Mouse (Mus musculus) bone marrow macrophage, adult 2 months (primary cell): ENCODE results near the gene Nanos3. TPM values are rescaled to one million over a fixed set of nuclear protein-coding genes. Genes with fewer than 3 reads are reported as not detected.

ENCODE experiments used
- H3K27ac ChIP-seq: 2 replicates; pipeline ENCODE4 v1.5.1; 2012; ENCODE audit warnings: low read depth, low read length; ENCODE audit not compliant: insufficient read depth
- H3K4me1 ChIP-seq: 2 replicates; pipeline ENCODE4 v1.6.1; 2012; ENCODE audit warnings: low read length; ENCODE audit not compliant: control insufficient read depth, insufficient read depth
- H3K4me3 ChIP-seq: 2 replicates; pipeline ENCODE4 v1.5.1; 2012; ENCODE audit warnings: mild to moderate bottlenecking, low read length, moderate library complexity; ENCODE audit not compliant: insufficient read depth
- CTCF ChIP-seq: IDR thresholded peaks from 2 replicates; pipeline ENCODE4 v1.5.1; 2012; ENCODE audit warnings: low read depth, mild to moderate bottlenecking, low read length, moderate library complexity
- POLR2A ChIP-seq: IDR thresholded peaks from 2 replicates; pipeline ENCODE4 v1.6.1; 2012; ENCODE audit warnings: mild to moderate bottlenecking, low read depth, low read length, borderline replicate concordance
- polyA plus RNA-seq: library from polyadenylated mRNA; stranded (reverse); fragments of >200 nt; gene quantifications from 2 replicates; pipeline ENCODE4 v1.2.4, GENCODE M21; 2012; ENCODE audit not compliant: missing spikeins, insufficient read depth, insufficient read length

The Nanos3 gene
- polyA plus RNA-seq, 1 experiment: not detected

GRCm38 (mm10) chr8:84211202-84211601, 26.2 kb upstream of the Nanos3 start:
- peaks cover 20% of the 10 kb centered on the region for H3K4me1 ChIP-seq
- TF ChIP-seq POLR2A (no peak), CTCF (no peak)
- no peak overlapping the region for H3K27ac ChIP-seq
- no peak overlapping the region for H3K4me3 ChIP-seq

- H3K27ac ChIP-seq: no peak overlapping the region
- H3K4me1 ChIP-seq: peaks cover 29% of the 10 kb centered on the region
- TF ChIP-seq POLR2A (no peak), CTCF (peak; percentile 91)
- no peak overlapping the region for H3K4me3 ChIP-seq
Observed at GRCm38 (mm10) chr8:84210167-84210791, 25.3 kb upstream of the Nanos3 start.

- TF ChIP-seq POLR2A: no peak
- TF ChIP-seq CTCF: no peak
- Histone ChIP-seq H3K4me1 (peaks cover 36% of the 10 kb centered on the region), H3K4me3 (peak overlapping the region; percentile 43), H3K27ac (peak overlapping the region; percentile 86)
Observed at GRCm38 (mm10) chr8:84208381-84209380, 23.7 kb upstream of the Nanos3 start.

GRCm38 (mm10) chr8:84207811-84208210, 22.8 kb upstream of the Nanos3 start:
- peak overlapping the region; percentile 43 for H3K4me3 ChIP-seq
- peak overlapping the region; percentile 86 for H3K27ac ChIP-seq
- H3K4me1 ChIP-seq: peaks cover 36% of the 10 kb centered on the region
- no peak for TF ChIP-seq CTCF
- no peak for TF ChIP-seq POLR2A

GRCm38 (mm10) chr8:84206666-84207065, 21.6 kb upstream of the Nanos3 start:
- Histone ChIP-seq H3K4me1 (peaks cover 36% of the 10 kb centered on the region), H3K4me3 (no peak overlapping the region), H3K27ac (peak overlapping the region; percentile 73)
- TF ChIP-seq POLR2A: no peak
- TF ChIP-seq CTCF: no peak

- Histone ChIP-seq H3K4me1 (peaks cover 39% of the 10 kb centered on the region), H3K27ac (peak overlapping the region; percentile 98), H3K4me3 (no peak overlapping the region)
- no peak for TF ChIP-seq POLR2A
- TF ChIP-seq CTCF: no peak
Observed at GRCm38 (mm10) chr8:84205073-84205472, 20.1 kb upstream of the Nanos3 start.

- Histone ChIP-seq H3K4me1 (peaks cover 45% of the 10 kb centered on the region), H3K27ac (peak overlapping the region; percentile 98), H3K4me3 (peak overlapping the region; percentile 94)
- no peak for TF ChIP-seq POLR2A
- no peak for TF ChIP-seq CTCF
Observed at GRCm38 (mm10) chr8:84203975-84204772, 19.2 kb upstream of the Nanos3 start.

- H3K4me3 ChIP-seq: peak overlapping the region; percentile 94
- peaks cover 46% of the 10 kb centered on the region for H3K4me1 ChIP-seq
- no peak for TF ChIP-seq CTCF
- TF ChIP-seq POLR2A: no peak
- peak overlapping the region; percentile 98 for H3K27ac ChIP-seq
Observed at GRCm38 (mm10) chr8:84202938-84203917, 18.2 kb upstream of the Nanos3 start.
